Comparison of ENCODE assay signal across 24 mouse cellular contexts in genomic region chr2:179729802-179730201, GRCm38 (mm10).
"Had no signal": no experiment of that assay in that cellular context is flagged by ENCODE, and none has a peak within 500 bp of the region (broad histone marks: within the 10 kb centered on the region; RNA-seq: fewer than 3 reads in every experiment).

No protein-coding gene starts in this region.

- ATAC-seq: forebrain, embryonic 15.5 days; forebrain, postnatal 0 days; intestine, embryonic 16.5 days had no signal

- H3K4me2 ChIP-seq: forebrain, embryonic 15.5 days; heart, embryonic 11.5 days; heart, embryonic 13.5 days; heart, embryonic 15.5 days; hindbrain, embryonic 15.5 days; limb, embryonic 13.5 days; limb, embryonic 15.5 days had no signal

- H3K9me3 ChIP-seq: forebrain, embryonic 15.5 days; heart, embryonic 13.5 days; heart, embryonic 15.5 days; hindbrain, embryonic 15.5 days; limb, embryonic 13.5 days; limb, embryonic 15.5 days had no signal

- DNase-seq: forebrain, postnatal 0 days; gastrocnemius, postnatal 14 days; gastrocnemius, postnatal 36 days; heart, adult 11 months; heart, adult 2 months; heart, postnatal 14 days; heart, postnatal 36 days; kidney, adult 11 months; kidney, adult 2 months; kidney, adult 9 months; kidney, postnatal 14 days; kidney, postnatal 36 days; layer of hippocampus, adult 9-11 months; layer of hippocampus, postnatal 36 days; left cerebral cortex, postnatal 4 days had no signal

- H3K4me1 ChIP-seq: heart, embryonic 15.5 days had no signal

- H3K9ac ChIP-seq: forebrain, embryonic 15.5 days; forebrain, postnatal 0 days; heart, embryonic 13.5 days; heart, embryonic 15.5 days; hindbrain, embryonic 15.5 days; limb, embryonic 13.5 days; limb, embryonic 15.5 days had no signal

- H3K4me3 ChIP-seq: forebrain, embryonic 15.5 days; heart, adult 2 months; heart, embryonic 13.5 days; heart, embryonic 15.5 days; hindbrain, embryonic 15.5 days; limb, embryonic 13.5 days; limb, embryonic 15.5 days had no signal

- H3K27ac ChIP-seq: forebrain, embryonic 15.5 days; heart, adult 2 months; heart, embryonic 13.5 days; heart, embryonic 15.5 days; hindbrain, embryonic 15.5 days; kidney, postnatal 0 days; limb, embryonic 13.5 days; limb, embryonic 15.5 days had no signal

- H3K27me3 ChIP-seq: forebrain, embryonic 15.5 days; heart, embryonic 13.5 days; heart, embryonic 15.5 days; hindbrain, embryonic 15.5 days had no signal

- H3K36me3 ChIP-seq: forebrain, embryonic 15.5 days; heart, embryonic 13.5 days; heart, embryonic 15.5 days; hindbrain, embryonic 15.5 days; limb, embryonic 13.5 days; limb, embryonic 15.5 days had no signal
